Mouse (Mus musculus) hindlimb bud, embryonic 11.5 days (tissue): ENCODE measurements around the gene Hoxd12.

ENCODE experiments used
- DNase-seq: peaks from one replicate; pipeline ENCODE4 v3.0.0-alpha.2; 2012; ENCODE audit warnings: low read depth, low spot score; ENCODE audit errors: extremely low spot score

Hoxd12 gene

GRCm38 (mm10) chr2:74674881-74675665 lies at the start of gene Hoxd12:
TSS of gene Hoxd12 (plus strand) at chr2:74675013.
- DNase-seq, result no peak

GRCm38 (mm10) chr2:74635412-74635811 lies 39.4 kb upstream of the Hoxd12 start:
- no peak for DNase-seq

GRCm38 (mm10) chr2:74642431-74642830 lies 32.4 kb upstream of the Hoxd12 start:
- DNase-seq, result no peak

GRCm38 (mm10) chr2:74645631-74646030 lies 29.2 kb upstream of the Hoxd12 start:
- no peak for DNase-seq

GRCm38 (mm10) chr2:74647082-74647864 lies 27.5 kb upstream of the Hoxd12 start:
- no peak for DNase-seq

GRCm38 (mm10) chr2:74652996-74653340 lies 21.8 kb upstream of the Hoxd12 start:
- no peak for DNase-seq

GRCm38 (mm10) chr2:74653781-74654535 lies 20.9 kb upstream of the Hoxd12 start:
- no peak for DNase-seq

GRCm38 (mm10) chr2:74654743-74655419 lies 19.9 kb upstream of the Hoxd12 start:
- DNase-seq, result no peak

GRCm38 (mm10) chr2:74655420-74655781 lies 19.4 kb upstream of the Hoxd12 start:
- DNase-seq, result no peak

GRCm38 (mm10) chr2:74655821-74656631 lies 18.8 kb upstream of the Hoxd12 start:
- DNase-seq, result no peak

- no peak for DNase-seq
These were observed 18.2 kb upstream of the Hoxd12 start for GRCm38 (mm10) chr2:74656632-74657021.

- no peak for DNase-seq
These were observed 17.4 kb upstream of the Hoxd12 start for GRCm38 (mm10) chr2:74657251-74658023.

GRCm38 (mm10) chr2:74658024-74658666 lies 16.7 kb upstream of the Hoxd12 start:
- no peak for DNase-seq

GRCm38 (mm10) chr2:74658667-74659371 lies 16.0 kb upstream of the Hoxd12 start:
- DNase-seq, result no peak

- DNase-seq, result no peak
These were observed 15.3 kb upstream of the Hoxd12 start, which contains the start of gene Evx2 for GRCm38 (mm10) chr2:74659507-74660005. TSS of gene Evx2 (minus strand) at chr2:74659557.

GRCm38 (mm10) chr2:74660421-74661375 lies 14.1 kb upstream of the Hoxd12 start:
- no peak for DNase-seq

GRCm38 (mm10) chr2:74661685-74662084 lies 13.1 kb upstream of the Hoxd12 start:
- no peak for DNase-seq
